Mouse (Mus musculus) thymus, adult 18-20 months (tissue): ENCODE data around the gene Bche.

ENCODE experiments used
- DNase-seq, 2 experiments: peaks; one replicate each; pipeline ENCODE4 v3.0.0; 2022; ENCODE audit warnings: mixed read lengths in 2 of 2

Bche gene

DNA sequence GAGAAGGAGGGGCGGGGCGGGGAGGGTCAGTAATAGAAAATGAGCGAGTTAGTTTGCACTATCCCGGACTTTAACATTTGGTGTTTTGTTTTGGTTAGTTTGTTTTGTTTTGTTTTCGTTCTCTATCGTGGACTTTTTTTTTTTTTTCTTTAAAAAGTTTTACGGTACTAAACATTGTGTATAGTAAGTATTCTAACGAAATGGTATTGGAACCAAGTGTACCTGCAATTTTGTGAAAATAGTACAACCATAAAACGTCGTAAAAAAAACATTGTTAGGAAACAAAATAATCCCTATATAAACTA, at the start of gene Bche:
Gene Bche, minus strand, starts transcription at position 6 of the 305 bp plus-strand sequence.
- DNase-seq = no peak

DNA sequence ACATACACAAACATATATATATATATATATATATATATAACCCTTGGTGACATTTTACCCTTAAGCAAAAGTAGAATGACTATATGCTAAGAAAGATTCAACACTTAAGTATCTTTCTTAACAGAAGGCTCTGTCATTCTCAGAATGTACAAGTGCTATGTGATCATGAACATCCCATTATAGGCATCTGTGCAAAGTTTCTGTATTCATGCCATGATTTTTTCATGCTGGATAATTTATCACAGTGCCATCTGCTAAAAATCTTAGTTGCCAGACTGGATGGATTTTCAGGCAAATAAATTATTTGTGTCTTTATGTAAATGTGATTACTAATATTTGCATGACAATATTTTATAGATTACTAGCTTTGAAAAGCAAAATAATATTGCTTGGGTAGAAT, 33.8 kb upstream of the Bche start:
- no peak for DNase-seq

DNA sequence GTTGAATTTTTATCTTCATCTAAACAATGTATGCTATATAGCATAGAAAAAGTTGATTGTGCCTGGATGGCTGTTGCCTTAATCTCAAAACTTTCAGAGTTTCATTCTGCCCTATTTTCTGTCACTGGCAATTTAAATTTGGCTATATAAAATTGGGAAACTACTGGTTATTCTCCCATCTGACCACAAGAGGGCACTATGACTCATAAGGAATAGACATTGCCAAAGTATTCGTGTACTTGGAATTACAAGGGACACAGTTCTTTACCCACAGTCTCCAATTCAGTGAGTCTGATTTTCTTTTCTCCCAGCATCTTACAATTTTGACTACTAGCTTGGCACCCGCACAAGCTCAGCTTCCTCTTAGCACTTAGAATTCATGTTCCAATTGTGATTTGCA, 23.5 kb upstream of the Bche start:
- DNase-seq = no peak

DNA sequence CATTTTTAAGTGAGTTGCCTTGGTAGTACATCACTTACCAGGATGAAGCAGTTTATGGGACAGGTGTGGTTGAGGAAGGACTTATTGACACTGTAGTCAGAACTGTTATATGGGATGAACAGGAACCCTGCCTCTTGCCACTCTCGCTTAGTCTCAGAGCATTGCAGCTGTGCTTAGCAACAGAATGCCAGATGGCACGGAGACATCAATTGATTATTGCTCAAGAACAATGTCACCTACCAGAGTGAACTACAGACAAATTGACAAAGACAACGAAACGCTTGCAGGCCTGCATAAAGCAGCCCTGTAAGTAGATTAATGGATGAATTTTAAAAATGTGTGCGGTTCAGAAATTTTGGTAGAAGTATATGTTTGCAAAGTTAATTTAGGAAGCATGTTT, 21.3 kb upstream of the Bche start:
- DNase-seq = no peak

DNA sequence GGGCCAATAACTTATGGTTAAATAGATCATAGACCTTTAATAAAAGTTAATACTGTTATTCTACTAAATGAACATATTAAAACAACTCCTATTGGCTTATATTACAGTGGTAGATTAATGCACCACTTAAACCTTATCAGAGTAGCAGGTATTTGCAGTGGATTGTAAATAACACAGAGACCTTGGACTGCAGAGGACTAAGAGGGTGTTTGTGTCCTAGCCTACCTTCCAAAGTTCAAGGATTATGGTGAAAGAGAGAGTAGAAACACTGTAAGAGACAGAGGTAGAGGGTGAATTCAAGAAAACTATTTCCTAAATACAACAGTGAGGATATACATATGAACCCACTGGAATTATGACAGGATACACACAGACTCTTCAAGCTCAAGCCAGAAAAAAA, 17.5 kb upstream of the Bche start:
- DNase-seq = no peak

DNA sequence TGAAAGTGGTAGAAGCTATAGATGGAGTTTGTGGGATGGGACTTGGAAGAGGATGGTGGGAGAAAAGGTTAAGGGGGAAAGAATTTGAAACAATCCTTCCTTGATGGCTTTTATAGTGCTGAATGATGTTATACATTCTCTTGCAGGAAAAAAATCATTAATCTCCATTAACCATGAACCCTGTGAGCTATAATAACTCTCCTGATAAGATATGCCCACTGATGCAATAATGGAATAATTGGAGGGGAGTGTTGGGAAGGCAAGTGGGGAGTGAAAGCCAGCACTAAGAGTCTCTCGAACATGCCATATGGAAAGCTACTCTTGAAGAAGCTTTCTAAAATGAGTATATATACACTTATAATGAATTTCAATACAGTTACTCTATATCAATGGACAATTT, 16.7 kb upstream of the Bche start:
- DNase-seq = no peak

DNA sequence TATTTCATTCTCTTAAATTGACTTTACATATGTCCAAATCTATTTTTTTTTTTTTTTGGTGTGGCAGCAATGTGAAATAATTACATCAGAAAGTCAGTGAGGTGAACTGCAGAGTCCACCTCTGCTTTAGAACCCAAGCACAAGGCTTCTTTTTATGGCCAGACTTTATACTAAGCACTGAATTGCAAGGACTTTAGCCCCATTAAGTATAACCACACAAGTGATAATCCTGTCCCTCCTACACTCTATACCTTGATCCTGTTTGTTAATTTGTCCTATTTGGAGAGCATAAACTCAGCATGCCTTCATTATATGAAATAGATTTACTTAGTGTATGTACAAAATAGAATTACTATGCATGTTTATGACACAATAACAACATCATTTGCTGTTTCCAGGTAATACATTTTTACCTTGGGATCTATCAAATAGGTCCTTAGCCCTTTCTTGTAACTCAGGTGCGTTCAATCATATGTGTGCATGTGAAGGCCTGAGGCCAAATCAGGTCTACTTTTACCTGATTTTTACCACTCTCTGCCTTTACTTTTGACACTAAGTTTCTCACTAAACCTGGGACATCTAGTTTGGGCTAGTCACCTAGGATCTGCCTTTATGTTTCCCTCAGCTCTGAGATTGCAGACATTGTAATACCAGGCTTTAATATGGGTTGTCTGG, 9.5 kb upstream of the Bche start:
- DNase-seq = no peak

DNA sequence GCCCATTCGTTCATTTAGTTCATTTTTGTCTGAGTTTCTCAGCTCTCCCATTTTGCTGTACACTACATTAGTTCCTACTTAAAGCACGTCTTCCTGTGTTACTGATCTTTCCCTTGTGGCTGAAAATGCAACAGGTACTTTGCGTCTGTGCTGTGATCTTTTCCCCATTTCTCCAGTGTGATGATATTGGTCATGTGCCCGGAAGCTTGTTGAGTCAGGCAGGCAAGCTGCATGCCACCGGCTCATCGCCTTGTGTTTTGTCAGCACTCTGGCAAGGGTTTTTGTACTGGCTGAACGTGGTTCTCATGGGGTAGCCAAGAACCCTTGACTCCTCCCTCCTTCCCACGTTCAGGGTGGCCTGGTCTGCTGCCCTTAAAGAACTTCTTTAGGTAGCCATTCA, 1.7 kb upstream of the Bche start:
- no peak for DNase-seq

DNA sequence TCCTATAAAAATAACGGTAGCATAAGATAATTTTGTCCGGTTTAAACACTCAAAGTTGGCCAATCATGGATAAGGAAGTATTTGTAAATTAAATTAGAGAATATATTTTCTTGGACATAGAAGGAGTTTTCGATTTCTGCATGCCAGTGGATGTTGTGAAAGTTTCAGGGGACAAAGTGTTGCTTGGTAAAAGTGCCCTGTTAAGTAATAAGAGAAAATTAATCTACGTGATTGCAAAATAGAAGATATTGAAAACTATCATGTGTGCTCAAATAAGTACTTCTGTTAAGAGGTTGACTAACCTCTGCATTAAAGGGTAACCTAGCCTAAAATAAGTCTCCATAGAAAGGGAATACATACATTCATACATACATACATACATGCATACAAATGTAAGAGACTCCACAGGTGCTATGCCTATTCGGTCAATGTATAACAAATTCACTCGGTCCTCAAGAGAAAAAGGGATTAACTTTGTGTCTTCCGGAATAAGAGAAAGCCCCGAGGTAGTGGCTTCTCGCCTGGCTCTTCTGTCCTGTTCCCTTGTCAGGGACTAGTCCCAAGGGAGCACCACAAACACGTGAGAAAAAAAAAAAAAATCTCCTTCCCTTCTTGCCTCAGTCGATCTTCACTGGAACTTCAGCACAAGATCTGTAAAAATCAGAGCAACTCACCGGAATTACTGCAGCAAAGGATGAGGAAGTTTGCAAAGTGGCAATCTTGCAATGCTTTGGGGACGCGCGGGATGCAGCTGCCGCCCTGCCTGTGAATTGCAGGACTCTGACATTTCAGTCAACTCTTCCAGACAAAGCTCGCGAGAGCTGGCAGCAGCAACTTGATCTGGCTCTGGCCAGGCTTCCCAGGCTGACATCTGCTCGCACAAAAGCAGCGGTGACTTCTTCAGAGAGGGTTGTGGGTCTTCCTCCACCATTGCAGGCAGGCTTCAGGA, 480 bp downstream of the Bche start:
- DNase-seq = peak in 1 of 2 experiments; percentile 1

DNA sequence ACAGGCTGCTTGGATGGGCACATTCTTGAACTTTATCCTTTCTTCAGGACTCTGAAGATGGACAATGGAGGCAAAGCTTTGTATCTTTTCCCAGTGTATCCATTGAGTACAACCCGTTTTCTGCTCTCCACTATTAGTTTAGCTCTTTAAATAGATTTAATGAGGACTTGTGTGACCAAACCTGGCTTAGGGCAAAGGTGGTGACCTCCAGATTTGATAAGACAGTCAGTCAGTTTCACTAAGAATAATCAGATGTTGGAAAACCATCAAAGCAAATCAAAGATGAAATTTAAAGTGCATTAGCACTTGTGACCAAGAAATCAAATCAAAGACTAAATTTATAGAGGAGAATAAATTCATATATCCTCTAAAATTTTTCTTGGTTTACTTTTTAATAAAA, 1.7 kb downstream of the Bche start:
- no peak for DNase-seq

DNA sequence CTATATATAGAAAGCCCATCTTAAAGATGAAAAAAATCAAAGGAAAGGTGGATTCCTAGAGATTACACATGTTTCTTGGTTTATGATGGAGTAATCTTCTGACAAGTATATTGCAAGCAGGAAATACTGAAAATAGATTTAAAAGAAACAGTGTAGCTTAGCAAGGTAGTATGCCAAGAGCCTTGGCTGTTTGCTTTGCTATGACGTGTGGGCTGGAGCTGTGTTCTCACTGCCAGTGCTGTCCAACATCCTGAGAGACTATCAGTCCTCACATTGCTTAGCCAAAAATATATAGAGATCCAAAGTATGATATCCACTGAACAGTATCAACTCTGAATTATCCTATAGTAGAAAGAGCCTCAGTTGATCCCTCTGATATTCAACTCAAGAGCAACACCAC, 9.3 kb downstream of the Bche start:
- no peak for DNase-seq

DNA sequence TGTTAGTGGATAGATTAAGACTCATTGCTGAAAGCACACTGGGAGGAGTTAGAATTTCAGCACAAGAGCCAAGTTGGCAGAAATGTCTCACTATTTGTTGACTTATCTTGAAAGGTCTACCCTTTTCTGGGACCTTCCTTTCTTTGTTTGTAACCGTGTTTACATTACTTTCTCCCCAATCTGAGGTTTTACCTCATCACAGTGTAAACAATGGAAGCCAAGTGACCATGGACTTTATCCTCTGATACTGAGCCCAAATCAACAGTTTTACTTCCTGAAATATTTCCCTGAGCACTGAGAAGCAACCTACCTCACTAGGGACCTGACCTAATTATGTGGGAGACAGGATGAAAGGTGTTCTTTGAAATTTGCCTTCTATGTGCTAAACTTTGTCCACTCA, 34.9 kb downstream of the Bche start:
- no peak for DNase-seq

DNA sequence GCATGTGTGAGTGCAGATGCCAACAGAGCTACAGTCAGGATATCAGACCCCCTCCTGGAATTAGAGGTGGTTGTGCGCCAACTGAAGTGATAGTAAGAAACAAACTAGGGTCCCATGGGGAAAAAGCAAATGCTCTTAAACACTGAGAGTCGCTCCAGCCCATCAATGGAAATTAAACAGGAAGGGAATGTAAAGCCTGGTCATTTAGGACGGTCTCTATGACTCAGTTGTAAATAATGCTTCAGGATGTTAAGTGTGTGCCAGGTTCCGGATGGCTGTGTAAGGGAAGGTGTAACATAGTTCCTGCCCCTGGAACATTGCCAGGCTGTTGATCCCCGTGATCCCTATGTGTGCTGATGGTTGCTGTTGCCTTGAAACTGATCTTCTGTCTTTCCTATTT, 40.0 kb downstream of the Bche start:
- no peak for DNase-seq

DNA sequence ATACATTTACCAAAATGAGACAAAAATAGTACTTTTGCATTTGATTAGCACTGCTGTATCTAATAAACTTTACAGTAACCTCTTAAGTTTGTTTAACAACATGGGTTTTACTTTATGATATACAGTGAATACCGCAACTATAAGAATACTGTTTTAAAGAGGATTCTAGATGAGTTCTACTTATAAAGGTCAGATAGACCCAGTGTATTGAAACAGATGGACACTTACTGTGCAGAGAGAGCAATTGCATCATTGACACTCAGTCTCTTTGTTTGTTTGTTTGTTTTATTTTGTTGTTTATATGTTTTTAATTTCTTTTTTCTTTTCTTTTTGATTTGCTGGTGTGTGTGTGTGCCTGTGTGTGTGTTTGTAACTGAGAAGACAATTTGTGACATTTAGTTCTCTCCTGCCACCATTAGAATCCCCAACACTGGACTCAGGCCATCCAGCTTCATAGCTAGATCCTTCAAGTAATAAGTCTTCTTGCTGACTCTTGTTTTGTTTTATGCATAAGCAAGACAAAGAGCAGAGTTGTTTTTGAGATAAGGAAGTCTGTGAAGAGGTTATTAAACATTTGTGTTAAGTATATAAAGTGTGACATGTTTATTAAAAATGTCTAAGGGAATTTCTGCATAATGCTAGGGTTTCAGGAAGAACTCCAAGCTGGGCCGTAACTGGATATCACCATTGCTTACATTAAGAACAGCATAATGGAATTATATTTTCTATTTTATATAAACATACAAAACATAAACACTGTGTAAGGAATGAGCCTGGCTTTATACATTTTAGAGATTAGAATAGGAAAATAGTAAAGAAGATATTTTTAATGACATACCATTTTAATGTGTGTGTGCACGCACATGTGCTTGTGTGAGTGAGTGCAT, 40.7 kb downstream of the Bche start:
- DNase-seq = no peak

DNA sequence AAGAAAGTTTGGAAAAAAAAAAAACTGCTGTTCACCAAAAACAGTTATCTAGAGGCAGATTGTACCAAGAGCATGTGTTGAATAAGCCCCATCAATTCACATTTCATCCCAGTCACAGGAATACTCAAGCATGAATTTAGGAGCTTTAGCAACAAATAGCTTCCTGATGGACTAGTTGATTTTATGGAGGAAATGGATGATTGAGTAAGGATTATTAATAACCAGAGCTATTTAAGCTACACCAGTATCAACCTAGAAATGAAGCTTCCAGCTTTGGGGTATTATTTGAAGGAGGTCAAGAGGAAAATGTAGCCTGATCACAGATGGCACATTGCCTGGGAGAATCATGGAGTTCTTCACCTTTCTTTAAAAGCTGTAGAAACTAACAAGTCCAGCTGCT, 57.9 kb downstream of the Bche start:
- no peak for DNase-seq

DNA sequence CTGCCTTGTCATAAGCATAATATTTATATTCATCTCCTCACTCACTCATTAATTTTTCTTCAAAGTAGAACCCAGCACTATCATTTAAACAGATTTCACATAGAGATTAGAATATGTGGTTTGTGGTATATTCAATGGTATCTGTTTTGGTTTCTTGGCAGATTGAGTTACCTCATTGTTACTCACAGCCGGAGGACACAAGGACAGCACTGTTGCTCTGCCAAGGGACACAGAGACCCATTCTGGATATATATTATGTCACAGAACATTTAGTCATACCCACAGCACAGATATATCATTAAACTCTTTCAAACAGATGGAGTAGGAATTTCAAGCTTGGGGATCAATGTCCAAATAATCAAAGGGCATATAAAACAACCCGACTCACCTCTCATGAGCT, 61.2 kb downstream of the Bche start:
- DNase-seq = no peak

DNA sequence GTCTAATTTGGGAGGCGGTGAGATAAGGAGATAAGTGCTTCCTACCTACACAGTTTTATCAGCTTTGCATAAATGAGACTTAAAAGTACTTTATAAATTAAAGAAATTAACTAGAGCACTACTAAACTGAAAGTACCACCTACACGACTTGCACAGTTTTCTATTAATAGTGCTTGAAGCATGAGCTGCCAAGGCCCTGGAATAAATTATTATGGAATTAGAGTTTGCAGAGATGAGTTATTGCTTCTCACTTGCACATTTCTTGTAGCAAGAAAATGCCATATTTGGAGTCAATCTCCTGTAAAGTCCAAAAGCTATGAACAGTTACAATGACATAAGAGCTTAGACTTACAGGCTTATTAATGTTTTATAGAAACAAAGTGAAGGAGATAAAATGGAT, 96.8 kb downstream of the Bche start:
- DNase-seq = no peak

DNA sequence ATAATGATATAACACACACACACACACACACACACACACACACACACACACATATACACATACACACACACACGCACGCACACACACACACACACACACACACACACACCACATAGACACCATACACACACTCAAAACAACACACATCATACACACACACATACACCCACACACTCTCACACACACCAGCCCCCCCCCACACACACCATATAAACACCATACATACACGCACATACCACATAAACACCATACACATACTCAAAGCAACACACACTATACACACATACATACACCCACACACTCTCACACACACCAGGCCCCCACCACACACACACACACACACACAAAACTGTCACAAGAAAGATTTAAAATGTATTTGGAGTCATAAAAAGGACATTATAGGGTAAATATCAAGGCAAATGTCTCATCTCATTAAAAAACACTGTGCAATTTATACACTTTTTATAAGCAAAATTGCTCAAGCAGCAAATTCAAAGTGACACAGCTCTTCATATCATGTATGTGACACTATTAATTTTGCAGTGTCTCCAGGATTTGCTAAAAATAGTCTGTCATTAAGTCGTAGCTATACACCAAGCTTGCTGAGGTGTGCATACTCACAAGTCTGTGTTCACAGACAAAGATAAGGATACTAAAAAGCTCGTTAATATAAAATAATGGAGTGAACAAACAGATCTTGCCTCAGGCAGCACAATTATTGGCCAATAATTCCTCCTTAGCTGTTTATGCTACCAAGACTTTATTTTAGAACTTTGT, 116.3 kb downstream of the Bche start:
- DNase-seq = no peak
